Mouse (Mus musculus) CD4-positive naive resting alpha-beta T cell, adult 76 days (primary cell): Measurements from ENCODE around the gene Kmo. TPM values are rescaled to one million over a fixed set of nuclear protein-coding genes. Genes with fewer than 3 reads are reported as not detected.

Experiments used
- total RNA-seq: library from RNA; stranded (reverse); gene quantifications from one replicate; pipeline ENCODE4 v1.2.4, GENCODE M21; 2023

Kmo gene
- 7.8 TPM for total RNA-seq

GRCm38 (mm10) chr1:175619814-175620431 lies at the start of gene Kmo:
Kmo (plus strand) TSS chr1:175620381.

GRCm38 (mm10) chr1:175625257-175625879 lies 5.2 kb downstream of the Kmo start, which contains the start of gene Fh1:
Fh1 (minus strand) TSS chr1:175625635.

GRCm38 (mm10) chr1:175692246-175692996 lies 72.2 kb downstream of the Kmo start, which contains the start of the genes Opn3 and Chml:
Opn3 (minus strand) TSS chr1:175692776.
Chml (minus strand) TSS chr1:175692901.

DNA sequence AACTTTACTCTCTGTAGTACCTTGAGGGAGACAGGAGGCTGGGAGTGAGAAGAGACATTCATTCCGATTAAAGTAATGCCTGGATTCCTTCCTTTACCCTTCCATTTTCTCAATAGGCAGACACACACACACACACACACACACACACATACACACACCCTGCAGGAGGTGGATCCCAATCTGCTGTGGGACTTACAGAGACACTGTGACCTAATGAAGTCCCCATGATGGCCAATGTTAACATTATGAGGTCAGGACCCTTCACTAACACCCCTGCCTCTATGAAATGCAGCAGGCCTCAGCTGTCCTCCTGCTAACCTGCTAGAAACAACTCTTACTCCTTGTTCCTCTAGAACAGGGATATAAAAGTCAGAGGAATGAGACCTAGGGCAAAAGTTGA lies 78.1 kb downstream of the Kmo start, which contains the start of gene Wdr64:
TSS of gene Wdr64 (plus strand) at position 301 of the 400 bp plus-strand sequence.

Other genes starting within 250 kb of the Kmo start
- gene Rgs7, start 127.9 kb upstream of the Kmo start, total RNA-seq = not detected
- gene Fh1, start 5.3 kb downstream of the Kmo start, total RNA-seq = 14.8 TPM
- not detected for gene Opn3, start 72.4 kb downstream of the Kmo start, total RNA-seq
- 6.8 TPM for gene Chml, start 72.5 kb downstream of the Kmo start, total RNA-seq
- not detected for gene Wdr64, start 78.2 kb downstream of the Kmo start, total RNA-seq